Mouse (Mus musculus): ENCODE results near the gene Mad2l1bp.

The Mad2l1bp gene

DNA sequence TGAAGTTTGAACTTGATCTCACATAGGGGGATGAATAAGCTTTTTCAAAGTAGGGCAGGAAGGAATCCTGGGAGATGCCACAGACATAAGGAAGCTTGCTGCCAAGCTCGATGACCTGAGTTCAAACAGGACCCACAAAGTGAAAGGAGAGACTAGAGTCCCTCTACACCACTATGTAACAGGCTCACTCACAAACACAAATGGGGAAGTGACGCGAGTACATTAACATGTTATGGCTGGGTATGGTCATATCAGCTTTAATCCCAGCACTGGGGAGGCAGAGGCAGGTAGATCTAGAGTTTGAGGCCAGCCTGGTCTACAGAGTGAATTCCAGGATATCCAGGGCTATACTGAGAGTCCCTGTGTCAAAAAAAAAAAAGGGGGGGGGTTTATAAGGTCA lies 983 bp upstream of the Mad2l1bp start:
- no peak for DNase-seq

DNA sequence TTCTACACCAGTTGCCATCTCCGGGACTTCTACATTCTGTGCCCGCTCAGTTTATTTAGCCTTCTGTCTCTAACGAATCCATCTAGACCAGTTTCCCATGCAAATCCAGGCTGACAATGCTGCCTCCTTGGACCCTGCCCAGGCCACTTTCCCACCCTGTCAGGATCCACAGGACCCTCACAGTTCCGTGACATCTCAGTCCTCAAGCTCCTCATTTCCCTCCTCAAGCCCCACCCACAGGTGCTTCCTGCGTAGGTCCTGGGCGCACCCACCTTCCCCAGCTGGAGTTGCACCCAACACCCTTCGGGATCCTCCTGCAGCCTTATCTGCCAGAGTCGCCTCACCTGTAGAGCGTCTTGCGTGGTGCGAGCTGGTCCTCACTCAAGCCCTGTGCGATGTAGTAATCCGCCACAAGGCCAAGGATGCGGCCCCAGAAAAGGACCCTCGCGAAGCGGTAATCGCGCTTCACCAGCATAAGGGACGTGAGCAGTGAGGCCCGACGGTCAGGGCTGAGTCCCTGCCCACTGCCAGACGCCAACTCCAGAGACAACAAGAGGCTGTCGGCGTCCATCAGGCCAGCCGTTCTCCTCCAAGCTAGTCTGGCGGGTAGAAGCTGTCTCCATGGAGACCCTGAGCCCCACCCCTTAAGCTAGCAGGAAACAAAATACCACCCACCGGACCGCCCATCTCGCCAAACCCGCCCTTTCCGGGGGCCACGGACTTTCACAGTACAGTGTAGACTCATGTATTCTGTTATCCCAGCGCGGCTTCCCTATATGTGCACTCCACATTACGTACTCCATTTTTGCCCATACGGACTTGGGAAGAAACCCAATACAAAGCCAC lies 9.6 kb downstream of the Mad2l1bp start, which contains the start of gene Rsph9:
TSS of gene Rsph9 (minus strand) at position 639 of the 846 bp plus-strand sequence.
- peak; percentile 94 for DNase-seq

DNA sequence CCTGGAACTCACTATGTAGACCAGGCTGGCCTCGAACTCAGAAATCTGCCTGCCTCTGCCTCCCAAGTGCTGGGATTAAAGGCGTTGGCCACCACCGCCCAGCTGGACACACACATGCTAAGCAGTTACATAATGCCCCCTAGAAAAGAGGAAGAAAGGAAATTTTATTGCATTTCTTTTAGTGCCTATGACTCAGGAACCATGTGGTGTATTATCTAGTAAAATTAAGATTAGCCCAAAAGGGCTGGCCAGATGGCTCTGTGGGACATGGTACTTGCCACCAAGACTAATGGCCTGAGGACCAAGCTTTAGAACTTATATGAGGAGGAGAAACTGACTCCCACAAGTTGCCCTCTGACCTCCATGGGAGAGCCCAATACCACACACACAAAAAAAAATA lies 13.5 kb downstream of the Mad2l1bp start:
- DNase-seq: no peak

DNA sequence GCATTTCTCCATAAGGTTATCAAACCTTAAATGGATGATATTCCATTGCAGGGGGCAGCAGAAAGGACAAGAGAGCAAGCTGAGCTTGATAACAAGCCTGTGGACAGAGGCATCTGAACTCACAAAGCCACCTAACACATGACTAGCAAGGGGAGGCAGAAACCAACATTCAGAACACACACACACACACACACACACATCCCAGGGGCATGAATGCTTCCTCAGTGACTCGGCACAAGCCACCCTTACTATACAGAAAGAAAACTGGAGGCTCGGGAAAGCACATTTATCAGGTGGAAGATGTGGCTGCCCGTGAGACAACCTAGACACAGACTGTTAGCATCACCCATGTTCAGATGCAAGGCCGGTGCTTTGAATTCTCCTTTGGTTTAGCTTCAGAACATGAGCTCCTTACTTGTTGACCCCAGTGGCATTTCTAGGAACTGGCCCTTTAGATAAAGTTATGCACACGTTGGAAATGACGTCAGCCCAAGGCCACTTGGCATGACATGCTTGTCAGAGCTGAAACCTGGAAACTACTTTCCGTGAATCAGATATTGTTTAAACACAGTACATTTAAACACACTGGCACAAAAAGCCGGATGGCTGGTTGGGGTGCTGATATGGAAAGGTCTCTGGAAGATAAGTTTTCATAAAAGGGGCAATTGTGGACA lies 14.7 kb downstream of the Mad2l1bp start:
- DNase-seq: no peak

DNA sequence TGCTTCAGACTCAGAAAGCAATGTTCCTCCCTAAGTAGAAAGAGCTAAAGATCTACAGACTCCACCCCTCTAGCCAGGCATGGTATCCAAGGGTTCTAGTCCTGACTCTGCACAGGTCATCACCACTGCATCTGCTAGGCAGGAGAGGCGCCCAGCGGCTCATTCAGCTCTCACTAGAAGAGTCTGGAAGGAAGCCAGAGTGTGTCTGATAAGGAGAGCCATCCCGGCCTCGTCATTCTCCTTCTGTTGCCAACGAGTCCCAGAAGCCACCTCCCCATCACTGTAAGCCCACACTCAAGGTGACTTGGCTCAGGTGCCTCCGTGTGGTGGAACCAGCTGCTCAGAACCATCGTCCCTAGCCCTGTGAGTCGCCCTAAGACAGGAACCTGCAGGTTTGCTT lies 20.5 kb downstream of the Mad2l1bp start:
- DNase-seq: no peak

DNA sequence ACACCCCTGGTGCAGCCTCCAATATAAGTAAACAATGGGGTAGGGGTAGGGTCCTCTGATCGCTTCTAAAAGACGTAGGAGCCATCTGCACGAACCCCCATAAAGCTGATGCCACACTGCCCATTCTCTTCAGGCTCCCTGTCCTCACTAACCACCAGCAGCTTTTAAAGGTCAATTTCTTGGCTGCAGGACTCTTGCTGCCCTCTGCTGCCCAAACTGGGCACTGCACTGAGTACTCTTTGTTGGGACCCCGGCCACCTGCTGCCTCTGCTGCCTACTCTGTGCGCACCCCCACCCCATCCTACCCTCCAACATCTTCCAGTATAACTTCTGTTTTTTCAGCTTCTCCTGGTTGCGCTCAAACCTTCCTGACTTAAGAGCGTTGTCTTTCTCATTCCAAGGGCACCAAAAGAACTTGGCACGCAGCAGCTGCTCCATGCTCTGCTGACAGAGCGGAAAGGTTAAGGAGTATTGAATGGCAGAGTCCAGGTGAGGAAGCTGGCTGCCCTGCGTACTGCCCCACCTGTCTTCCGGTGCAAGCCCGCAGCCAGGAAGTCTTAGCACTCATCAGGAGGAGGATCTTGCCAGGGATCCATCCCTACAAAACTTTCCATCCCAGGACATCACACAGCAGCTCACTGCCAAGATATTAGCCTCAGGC lies 21.2 kb downstream of the Mad2l1bp start:
- peak; percentile 83 for DNase-seq

DNA sequence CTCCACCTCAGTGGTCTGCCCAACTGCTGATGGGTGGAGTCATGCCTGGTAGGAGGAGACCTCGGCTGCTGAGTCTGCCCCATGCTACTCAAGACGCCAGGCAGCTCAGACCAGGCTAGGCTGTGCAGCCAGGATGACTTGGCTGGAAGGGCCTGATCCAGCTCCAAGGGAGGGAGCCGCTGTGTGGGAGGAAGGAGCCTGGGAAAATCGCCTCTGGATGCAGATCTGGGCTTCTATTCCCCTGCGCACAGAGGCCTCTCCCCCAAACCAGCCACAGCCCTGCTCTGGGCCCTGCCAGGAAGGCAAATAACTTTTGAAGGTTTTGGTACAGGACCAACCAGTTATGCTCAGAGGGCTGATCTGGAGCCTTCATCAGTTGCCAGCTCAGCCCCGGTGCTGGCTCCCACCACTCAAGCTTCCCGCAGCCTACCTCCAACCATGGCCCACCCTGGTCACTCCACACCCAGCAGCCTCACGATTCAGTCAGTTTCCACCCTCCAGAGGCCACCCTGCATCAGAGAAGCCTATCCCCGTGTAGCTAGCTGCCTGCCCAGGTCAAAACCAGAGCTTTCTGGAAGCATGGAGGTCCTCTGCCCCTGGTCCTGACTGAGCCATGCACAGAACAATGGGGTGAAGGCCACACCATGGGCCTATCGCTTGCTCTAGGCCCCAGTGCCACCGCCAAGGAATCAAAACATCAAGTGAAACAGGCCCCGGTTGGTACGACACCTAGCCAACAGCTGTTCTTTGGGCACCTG lies 23.4 kb downstream of the Mad2l1bp start:
- DNase-seq: no peak

DNA sequence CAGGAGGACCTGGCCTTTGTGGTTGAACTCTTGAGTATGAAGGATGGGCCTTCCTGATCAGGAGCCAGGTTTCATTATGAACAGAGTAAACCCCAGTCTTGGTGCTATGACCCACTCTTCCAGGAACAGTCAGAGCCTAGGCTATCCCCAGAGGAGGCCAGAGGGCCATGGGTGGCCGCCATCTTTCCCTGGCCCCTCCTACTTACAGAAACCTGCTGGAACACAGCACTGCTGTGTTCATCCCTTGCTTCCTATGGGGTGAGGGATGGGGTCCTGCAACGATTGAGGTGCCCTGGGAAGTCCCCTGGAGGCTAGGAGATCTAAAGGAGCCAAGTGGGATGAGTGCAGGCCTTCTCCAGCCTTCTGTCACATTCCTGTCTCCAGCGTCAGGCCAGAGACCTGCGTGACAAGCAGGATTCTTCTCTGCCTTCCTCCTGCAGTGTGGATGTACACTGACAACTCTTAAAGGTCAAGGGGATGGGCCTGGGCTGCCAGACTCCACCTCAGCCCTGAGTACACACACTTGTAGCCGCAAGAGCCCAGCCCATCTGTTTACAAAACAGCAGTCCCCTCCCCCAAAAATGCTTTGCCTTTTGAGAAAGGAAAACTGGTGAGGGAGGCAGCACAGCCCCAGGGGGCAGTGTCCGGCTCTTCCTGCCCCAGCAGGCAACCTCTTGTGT lies 25.4 kb downstream of the Mad2l1bp start:
- DNase-seq: no peak

DNA sequence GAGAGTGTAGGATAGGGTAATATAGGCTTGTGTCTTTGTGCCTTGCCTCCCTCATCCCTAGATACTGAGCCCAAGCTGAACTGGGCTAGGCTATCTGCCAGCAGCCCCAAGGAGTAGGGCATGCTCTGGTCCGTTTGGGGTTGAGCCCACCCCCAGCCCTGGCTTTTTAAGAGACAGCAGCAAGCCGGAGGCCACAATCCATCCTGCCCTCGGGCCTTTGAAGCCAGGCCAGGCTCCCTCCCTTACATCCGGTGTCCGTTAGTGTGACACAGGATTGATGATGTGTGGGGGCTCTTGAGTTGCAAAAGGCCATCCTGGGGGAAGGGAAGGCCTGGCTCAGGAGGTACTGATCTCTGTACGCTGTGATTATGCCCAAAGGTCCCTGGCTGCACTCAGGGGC lies 26.7 kb downstream of the Mad2l1bp start:
- no peak for DNase-seq

DNA sequence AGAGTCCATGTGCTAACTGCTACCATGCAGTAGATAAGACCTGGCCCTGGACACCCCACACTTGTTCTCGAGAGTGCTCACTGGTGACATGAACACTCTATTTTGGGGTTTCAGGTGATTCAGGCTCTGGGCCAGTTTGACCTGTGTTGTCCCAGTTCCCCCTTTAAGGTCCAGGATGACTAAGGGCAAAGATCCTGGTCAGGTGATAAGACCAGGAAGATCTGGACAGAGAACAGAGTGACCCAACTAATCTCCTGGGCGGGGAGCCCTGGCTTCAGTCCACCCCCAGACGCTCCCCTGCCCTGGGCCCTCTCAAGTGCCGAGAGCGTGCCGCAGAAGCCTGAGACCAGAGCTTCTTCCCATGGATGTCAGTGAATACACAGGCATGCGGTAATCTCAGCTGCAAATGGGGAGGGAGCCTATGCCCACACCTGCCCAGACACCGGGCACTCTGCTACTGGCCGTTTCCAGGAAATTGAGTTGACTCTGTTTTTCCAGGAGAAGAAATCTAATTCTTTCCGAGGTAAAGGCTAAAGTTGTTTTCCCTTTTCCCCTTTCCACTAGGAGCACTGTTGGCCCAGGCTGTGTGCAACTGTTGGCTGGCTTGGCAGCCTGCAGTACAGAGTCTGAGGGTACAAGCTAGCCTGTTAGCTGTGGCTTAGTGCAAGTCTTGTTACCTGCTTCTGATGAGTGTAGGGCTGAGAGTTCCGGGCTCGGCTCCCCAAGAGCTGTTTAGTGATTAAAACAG lies 29.2 kb downstream of the Mad2l1bp start:
- DNase-seq: no peak

DNA sequence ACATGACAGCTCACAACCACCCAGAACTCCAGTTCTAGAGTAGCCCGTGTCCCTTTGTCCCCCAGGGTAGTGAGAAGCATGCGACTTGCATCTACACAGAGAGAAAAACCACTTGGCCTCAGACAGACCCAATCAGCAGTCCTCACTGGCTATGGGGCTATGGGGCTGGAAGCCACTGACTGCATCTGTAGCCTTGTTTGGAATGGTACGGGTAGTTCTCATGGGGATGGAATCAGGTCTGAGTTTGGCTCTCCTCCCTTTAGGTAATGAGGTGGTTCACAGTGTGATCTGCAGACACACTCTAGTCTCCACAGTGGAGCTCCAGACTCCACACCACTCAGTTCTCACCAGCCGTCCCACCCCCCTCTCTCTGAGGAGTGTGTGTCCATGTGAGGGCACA lies 30.1 kb downstream of the Mad2l1bp start:
- DNase-seq: no peak

DNA sequence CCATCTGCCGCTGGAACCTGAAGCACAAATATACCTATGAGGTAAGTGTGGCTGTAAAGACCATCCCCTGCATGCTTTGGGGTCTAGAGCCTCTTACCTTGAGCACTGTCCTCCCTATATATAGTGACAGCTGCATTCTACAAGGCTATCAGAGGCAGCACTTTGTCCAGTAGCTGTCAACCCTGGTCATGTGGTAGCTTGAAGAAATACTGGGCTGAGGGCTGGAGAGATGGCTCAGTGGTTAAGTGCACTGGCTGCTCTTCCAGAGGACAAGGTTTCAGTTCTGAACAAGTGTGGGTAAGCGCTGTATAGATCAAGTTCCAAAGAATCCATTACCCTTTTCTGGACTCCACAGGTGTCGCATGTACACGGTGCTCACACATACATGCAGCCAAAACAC lies 30.6 kb downstream of the Mad2l1bp start:
- no peak for DNase-seq

DNA sequence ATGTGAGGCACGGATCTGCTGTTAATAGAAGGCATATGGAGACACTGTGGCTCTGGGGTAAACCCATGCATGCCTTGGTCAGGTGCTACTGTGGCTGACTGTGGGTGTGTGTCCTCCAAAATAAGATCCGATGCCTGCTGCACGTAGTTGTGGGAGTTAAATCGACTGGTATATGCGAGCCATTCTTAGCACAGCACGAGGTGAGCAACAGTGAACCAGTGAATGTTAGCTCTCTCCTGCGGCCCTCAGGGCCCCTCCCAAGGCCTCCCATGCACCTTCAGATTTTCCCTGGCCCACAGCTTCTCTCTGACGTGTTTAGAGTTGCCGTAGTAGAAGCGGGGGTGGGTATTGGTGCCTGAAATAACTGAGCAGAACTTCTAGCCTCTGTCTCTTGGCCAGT lies 33.7 kb downstream of the Mad2l1bp start:
- no peak for DNase-seq

DNA sequence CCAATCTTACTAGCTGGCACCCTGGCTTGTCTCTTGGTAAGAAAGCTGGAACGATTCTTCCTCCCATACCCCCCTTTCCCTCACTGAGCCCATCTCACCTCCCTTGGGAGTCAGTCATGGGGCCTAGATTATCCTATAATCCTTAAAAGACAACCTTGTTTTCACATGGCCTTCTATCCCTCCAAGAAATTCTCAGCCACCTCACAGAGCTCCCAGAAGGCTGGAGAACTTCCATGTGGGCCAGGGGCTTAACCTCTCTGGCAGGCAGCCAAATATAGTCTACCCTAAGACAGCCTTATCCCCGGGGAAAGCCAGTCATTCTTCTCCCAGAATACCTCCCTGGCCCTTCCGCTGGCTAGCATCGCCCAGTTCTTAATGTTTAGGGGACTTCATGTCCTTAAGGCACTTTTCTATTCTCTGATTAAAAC lies 34.9 kb downstream of the Mad2l1bp start:
- DNase-seq: peak; percentile 68

DNA sequence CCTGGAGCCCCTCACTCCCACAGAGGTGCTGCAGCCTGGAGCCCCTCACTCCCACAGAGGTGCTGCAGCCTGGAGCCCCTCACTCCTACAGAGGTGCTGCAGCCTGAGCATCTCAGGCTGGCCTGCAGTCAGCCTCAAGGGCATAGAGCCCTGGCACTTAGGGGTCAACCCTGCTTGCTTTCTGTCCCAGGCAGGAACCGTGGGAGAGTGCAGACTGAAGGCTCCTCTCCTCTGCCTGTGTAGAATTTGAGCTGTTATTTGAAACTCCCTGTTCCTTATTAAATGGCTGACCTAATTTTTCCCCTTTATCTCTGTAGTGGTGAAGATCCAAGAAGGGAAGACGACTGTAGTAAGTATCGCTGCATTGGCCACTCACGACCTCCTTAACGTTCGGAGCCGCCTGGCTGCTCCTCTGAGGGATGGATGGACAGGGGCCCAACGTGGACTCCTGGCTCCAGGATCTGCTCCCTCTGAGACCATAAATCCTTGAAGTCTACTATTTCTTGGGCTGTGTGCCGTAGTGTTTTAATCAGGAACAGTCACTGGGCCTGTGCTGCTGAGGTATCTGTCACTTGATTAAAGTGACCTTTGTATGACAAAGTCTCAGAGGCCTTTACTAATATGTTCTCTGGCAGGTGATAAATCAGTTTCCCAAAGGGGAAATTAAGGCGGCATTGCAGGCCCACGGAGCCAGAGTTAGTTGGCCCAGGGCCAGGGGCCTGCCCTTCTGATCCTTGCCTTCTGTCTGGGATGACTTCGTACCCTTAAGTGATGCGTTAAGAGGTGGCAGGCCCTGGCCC lies 35.5 kb downstream of the Mad2l1bp start:
- DNase-seq: no peak

DNA sequence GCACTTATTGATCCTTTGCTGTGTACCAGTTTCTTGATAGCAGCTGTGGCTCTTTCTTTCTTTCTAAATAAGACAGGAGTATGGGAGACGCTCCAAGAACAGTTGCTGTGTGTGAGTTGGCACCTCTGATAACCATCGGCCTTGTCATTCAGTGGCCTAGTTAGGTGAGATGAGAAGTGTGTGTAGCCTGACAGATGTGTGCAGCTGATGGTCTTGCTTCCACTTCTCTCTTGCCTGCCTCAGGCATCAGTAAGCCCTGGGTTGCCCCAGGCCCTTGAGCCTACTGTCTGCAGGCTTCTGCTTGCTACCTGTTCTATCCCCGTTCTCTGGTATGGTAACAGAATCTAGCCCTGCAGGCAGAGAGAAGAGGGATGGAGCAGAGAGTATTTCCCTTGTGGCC lies 36.5 kb downstream of the Mad2l1bp start:
- DNase-seq: no peak

DNA sequence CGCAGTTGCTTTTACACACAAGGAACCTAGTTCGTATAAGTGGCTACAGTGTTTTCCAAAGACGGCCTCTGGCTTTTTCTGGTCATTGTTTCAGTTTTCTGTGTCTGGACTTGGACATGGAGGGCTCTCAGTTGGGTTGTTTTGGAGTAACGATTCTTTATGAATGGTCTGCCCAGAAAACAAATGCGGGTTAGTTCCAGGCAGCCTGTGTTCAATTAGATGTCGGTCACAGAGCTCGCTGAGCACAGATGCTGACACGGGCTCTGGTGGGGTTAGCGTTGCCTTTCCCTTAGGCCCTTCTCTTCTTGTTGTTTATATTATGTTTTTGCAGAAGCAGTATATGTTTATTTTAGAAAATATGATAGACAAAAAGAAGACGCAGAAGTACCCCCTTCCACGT lies 37.2 kb downstream of the Mad2l1bp start:
- no peak for DNase-seq

DNA sequence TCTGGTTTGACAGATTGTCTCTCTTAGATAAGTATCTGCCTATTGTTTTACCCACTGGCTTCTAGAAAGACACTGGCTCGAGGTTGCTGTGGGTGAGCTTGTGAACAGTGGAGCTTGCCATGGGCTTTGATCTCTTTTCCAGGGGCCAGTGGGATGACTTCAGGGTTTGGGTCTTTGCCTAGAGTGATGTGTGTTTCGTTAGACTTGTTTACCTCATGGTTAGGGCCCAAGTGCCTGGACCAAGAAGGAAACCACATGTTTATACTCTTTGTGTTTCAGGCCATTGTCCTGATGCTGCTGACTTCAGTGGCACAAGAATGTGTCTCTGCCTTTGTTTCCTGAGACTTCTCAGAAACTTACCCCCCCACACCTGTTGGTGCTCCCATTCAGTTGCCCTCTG lies 37.9 kb downstream of the Mad2l1bp start:
- DNase-seq: no peak

DNA sequence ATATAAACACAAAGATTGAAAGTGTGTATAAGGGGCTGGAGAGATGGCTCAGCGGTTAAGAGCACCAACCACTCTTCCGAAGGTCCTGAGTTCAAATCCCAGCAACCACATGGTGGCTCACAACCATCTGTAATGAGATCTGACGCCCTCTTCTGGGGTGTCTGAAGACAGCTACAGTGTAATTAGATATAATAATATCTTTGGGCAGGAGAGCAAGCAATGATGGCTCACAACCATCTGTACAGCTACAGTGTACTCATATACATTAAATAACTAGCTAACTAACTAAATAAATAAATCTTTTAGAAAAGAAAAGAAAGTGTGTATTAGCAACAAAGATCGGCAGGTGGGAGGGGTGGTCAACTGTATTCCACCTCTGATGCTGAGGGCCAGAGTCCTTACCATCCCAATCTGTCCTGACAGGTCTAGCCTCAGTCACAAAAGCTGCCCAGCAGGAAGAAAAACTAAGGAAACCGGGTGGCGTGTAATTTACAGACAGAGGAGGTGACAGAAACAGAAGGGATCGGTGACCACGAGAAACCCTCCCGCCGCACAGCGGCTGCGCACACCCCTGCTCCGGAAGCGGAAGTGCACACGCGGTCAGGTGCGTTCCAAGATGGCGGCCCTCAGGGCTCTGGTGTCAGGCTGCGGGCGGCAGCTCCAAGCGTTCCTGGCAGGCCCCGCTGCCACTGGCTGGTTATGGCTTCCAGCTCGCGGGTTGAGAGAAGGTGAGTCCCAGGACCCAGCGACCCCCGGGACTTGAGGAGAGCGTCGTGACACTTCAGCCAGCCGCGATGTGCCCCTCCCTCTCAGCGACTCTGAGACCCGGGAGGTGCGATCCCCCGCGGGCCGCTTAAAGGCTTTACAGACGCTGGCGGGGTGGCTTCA lies 42.7 kb downstream of the Mad2l1bp start, which contains the start of gene Mrps18a:
TSS of gene Mrps18a (plus strand) at position 585 of the 888 bp plus-strand sequence.
- DNase-seq: peak; percentile 93

DNA sequence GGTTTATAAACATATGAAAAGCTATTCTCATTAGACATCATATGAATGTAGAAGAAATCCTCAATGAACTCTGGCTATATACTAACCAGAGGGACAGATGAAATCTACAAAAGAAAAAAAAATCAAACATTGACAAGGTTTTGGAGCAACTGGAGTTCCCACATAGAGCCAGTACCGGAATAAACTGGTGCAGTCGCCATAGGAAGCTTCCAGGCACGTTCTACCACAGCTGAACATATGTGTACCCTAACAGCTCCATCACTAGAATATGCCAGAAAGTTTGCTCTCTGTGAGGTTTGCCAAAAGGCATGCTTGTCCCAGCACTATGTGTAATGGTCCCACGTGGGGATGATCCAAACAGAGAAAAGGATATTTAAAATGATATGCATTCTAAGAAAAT lies 45.1 kb downstream of the Mad2l1bp start:
- DNase-seq: no peak

Data from retina, postnatal 1 day (tissue).